Mouse (Mus musculus) embryonic fibroblast, embryonic 13.5 days (primary cell): ENCODE results near the gene Eif2ak4.
A peak's percentile ranks its signal among the peaks of the same experiment; 100 is the strongest.

Source experiments
- CTCF ChIP-seq: IDR thresholded peaks from 2 replicates; pipeline ENCODE4 v1.5.1; 2011; ENCODE audit warnings: mild to moderate bottlenecking, control low read depth, low read length, moderate library complexity, borderline replicate concordance; ENCODE audit not compliant: insufficient read depth
- POLR2A ChIP-seq: IDR thresholded peaks from 2 replicates; pipeline ENCODE4 v1.6.1; 2011; ENCODE audit warnings: low read depth, mild to moderate bottlenecking, control low read depth, low read length, moderate library complexity

GRCm38 (mm10) chr2:118479550-118479909 lies 91.1 kb downstream of the Eif2ak4 start, which contains the start of gene Srp14:
- peak; percentile 88 for TF ChIP-seq POLR2A
- no peak for TF ChIP-seq CTCF
